In genomic region chr7:27369111-27369510, GRCm38 (mm10) we compare ENCODE assay signal across 29 mouse cellular contexts. TPM values are rescaled to one million over a fixed set of nuclear protein-coding genes. Genes with fewer than 3 reads are reported as not detected.
A peak's percentile ranks its signal among the peaks of the same experiment; 100 is the strongest.
DNase-seq lines count a peak whose midpoint lies in the region; ATAC-seq and TF ChIP-seq lines count a peak whose summit lies in the region.
"Had no signal": no experiment of that assay in that cellular context is flagged by ENCODE, and none has a peak within 500 bp of the region (broad histone marks: within the 10 kb centered on the region; RNA-seq: fewer than 3 reads in every experiment).

No protein-coding gene starts in this region.

- peak; percentile 88 for DNase-seq in heart, adult 11 months
- no peak for DNase-seq in heart, postnatal 25 days (ENCODE audit: low spot score)
- DNase-seq in stomach, postnatal 0 days (ENCODE audit: low spot score), result no peak
- DNase-seq: adrenal gland, adult 8-10 months; adrenal gland, postnatal 14 days; adrenal gland, postnatal 36 days; cerebellum, adult 11-12 months; cerebellum, adult 2 months; cerebellum, adult 9-10 months; cerebellum, postnatal 14 days; cerebellum, postnatal 36 days; embryo, embryonic 11 days had no signal

- H3K27me3 ChIP-seq in E14TG2a.4 (ENCODE audit: insufficient read depth, low read length), result peaks cover 55% of the 10 kb centered on the region
- H3K27me3 ChIP-seq in stomach, postnatal 0 days (ENCODE audit: control insufficient read depth, insufficient read depth, low read length), result peaks cover 22% of the 10 kb centered on the region; the same call in 1 of the 2 replicates

- no peak for TF ChIP-seq EP300 in stomach, postnatal 0 days (optimal IDR thresholded peaks at IDR 0.05)

- ATAC-seq in stomach, postnatal 0 days (ENCODE audit: low FRiP score, low TSS enrichment), result no peak
- ATAC-seq: activated CD4-positive, CD25-positive, alpha-beta regulatory T cell, adult 4 months; forebrain, embryonic 14.5 days; forebrain, embryonic 16.5 days; Patski had no signal

- no peak overlapping the region for H3K4me2 ChIP-seq in stomach, postnatal 0 days (replicated peaks; ENCODE audit: low read depth)
- H3K4me2 ChIP-seq: embryonic facial prominence, embryonic 13.5 days; embryonic facial prominence, embryonic 15.5 days; forebrain, embryonic 12.5 days had no signal

- TF ChIP-seq POLR2A in bone marrow, adult 2 months (IDR thresholded peaks at IDR 0.05; ENCODE audit: borderline replicate concordance, control insufficient read depth, low read depth, low read length), result 0 out of 2 replicates have a peak, but pooled peaks have one; percentile 11

- no peak overlapping the region for H3K9ac ChIP-seq in stomach, postnatal 0 days (ENCODE audit: low read length)
- H3K9ac ChIP-seq: embryonic facial prominence, embryonic 13.5 days; embryonic facial prominence, embryonic 15.5 days; forebrain, embryonic 12.5 days had no signal

- intact Hi-C loops in heart, postnatal 25 days (cut with DNase I), result no loop called here

- H3K4me1 ChIP-seq in E14TG2a.4 (replicated peaks; ENCODE audit: low read depth, low read length), result peaks cover 66% of the 10 kb centered on the region
- H3K4me1 ChIP-seq in bone marrow, adult 2 months (ENCODE audit: control insufficient read depth, insufficient read depth, low read length), result no peaks in the 10 kb centered on the region
- H3K4me1 ChIP-seq in stomach, postnatal 0 days (replicated peaks; ENCODE audit: control insufficient read depth, insufficient read depth), result no peaks in the 10 kb centered on the region

- 86% methylated on average over 19 of the region's 19 CpGs for WGBS in bone marrow, adult 2 months
- 88% methylated on average over 19 of the region's 19 CpGs for WGBS in stomach, postnatal 0 days

- peaks cover 32% of the 10 kb centered on the region for H3K36me3 ChIP-seq in E14TG2a.4 (ENCODE audit: insufficient read depth, low read length)
- no peaks in the 10 kb centered on the region for H3K36me3 ChIP-seq in stomach, postnatal 0 days (ENCODE audit: control insufficient read depth, insufficient read depth, low read length)
- H3K36me3 ChIP-seq: embryonic facial prominence, embryonic 15.5 days; forebrain, embryonic 10.5 days; forebrain, embryonic 12.5 days had no signal

- peak overlapping the region; percentile 45; the same call in 1 of the 2 replicates for H3K4me3 ChIP-seq in E14TG2a.4 (replicated peaks; ENCODE audit: low read length)
- H3K4me3 ChIP-seq in bone marrow, adult 2 months (replicated peaks; ENCODE audit: control insufficient read depth, low read depth, low read length), result no peak overlapping the region
- no peak overlapping the region for H3K4me3 ChIP-seq in stomach, postnatal 0 days (ENCODE audit: low read depth, low read length)
- H3K4me3 ChIP-seq: embryonic facial prominence, embryonic 13.5 days; embryonic facial prominence, embryonic 15.5 days; erythroblast, embryonic 14.5 days; forebrain, embryonic 10.5 days; forebrain, embryonic 12.5 days had no signal

- no peak for TF ChIP-seq CTCF in E14TG2a.4 (conservative IDR thresholded peaks at IDR 0.05; ENCODE audit: low read length)
- no peak for TF ChIP-seq CTCF in bone marrow, adult 2 months (IDR thresholded peaks at IDR 0.05; ENCODE audit: control insufficient read depth, insufficient read depth, low read length)
- TF ChIP-seq CTCF in stomach, postnatal 0 days (IDR thresholded peaks at IDR 0.05; ENCODE audit: low read depth), result no peak

- no peak overlapping the region for H3K27ac ChIP-seq in bone marrow, adult 2 months (ENCODE audit: control insufficient read depth, insufficient read depth, low read depth, low read length, poor library complexity)
- no peak overlapping the region for H3K27ac ChIP-seq in stomach, postnatal 0 days (replicated peaks)
- H3K27ac ChIP-seq: embryonic facial prominence, embryonic 13.5 days; embryonic facial prominence, embryonic 15.5 days; forebrain, embryonic 10.5 days; forebrain, embryonic 12.5 days had no signal

- peaks cover 8% of the 10 kb centered on the region for H3K9me3 ChIP-seq in E14TG2a.4 (ENCODE audit: low read length)
- no peaks in the 10 kb centered on the region for H3K9me3 ChIP-seq in stomach, postnatal 0 days (ENCODE audit: control insufficient read depth, low read length)
- H3K9me3 ChIP-seq: embryonic facial prominence, embryonic 15.5 days had no signal

RNA-seq across cellular contexts. Expression of gene Gm20479, which starts 11.9 kb away (rescaled TPM):
- total RNA-seq in heart, postnatal 25 days (2021), result not detected
- polyA plus RNA-seq in bone marrow, adult 2 months (2011; ENCODE audit: insufficient read depth, insufficient read length, low replicate concordance, missing spikeins), result not detected in 2 replicates
- polyA plus RNA-seq in stomach, postnatal 0 days (2015; fragmentation: Nextera tagmentation; extraction: Ambion mirVana), result 0.28 and 0.57 TPM in 2 replicates
- total RNA-seq: common myeloid progenitor, adult 5-6 weeks; G1E had no signal
- polyA plus RNA-seq: brain, embryonic 14.5 days; C2C12; cerebellum, adult 2 months; embryonic facial prominence, embryonic 11.5 days; embryonic facial prominence, embryonic 13.5 days; erythroblast, embryonic 14.5 days; forebrain, embryonic 12.5 days; forebrain, embryonic 16.5 days; frontal cortex, adult 2 months had no signal

RNA-seq across cellular contexts. Expression of gene Shkbp1, which starts 13.3 kb away (rescaled TPM):
- total RNA-seq in heart, postnatal 25 days (2021), result 1 to 10 TPM; 6.4 to 8.2 TPM
- 44.6 and 80.0 TPM in 2 replicates for polyA plus RNA-seq in bone marrow, adult 2 months (2011; ENCODE audit: insufficient read depth, insufficient read length, low replicate concordance, missing spikeins)
- 26.3 and 27.3 TPM in 2 replicates for polyA plus RNA-seq in stomach, postnatal 0 days (2015; fragmentation: Nextera tagmentation; extraction: Ambion mirVana)

RNA-seq across cellular contexts. Expression of gene Ltbp4, which starts 31.6 kb away (rescaled TPM):
- 100 to 1,000 TPM; 210 to 247 TPM for total RNA-seq in heart, postnatal 25 days (2021)
- polyA plus RNA-seq in bone marrow, adult 2 months (2011; ENCODE audit: insufficient read depth, insufficient read length, low replicate concordance, missing spikeins), result 1.3 and 5.8 TPM in 2 replicates
- polyA plus RNA-seq in stomach, postnatal 0 days (2015; fragmentation: Nextera tagmentation; extraction: Ambion mirVana), result 81.0 and 94.8 TPM in 2 replicates
- total RNA-seq: common myeloid progenitor, adult 5-6 weeks had no signal

Comparison
In these comparisons a context has a peak if more than half of its experiments do, and no peak if none do; other contexts are left out.
1. RNA of gene Ltbp4, which starts 31.6 kb away (polyA plus RNA-seq): 81.0 to 94.8 TPM in stomach, postnatal 0 days; 1.3 to 5.8 TPM in bone marrow, adult 2 months; every median in the first group is over 10 times any median in the second.